Mouse (Mus musculus): ENCODE measurements at regions not wholly inside any gene's neighbourhood (a gene's known extent, or its start where the extent isn't known, plus 50 kb on each side); places are given as distances from the start of the nearest gene placed in this dataset.
A peak's percentile ranks its signal among the peaks of the same experiment; 100 is the strongest.

- ChIA-PET CTCF (interaction anchor here (0.9 kb wide), 1 partner anchor 19 kb away, joined by 3 read pairs; no protein-coding TSS in a partner anchor), POLR2A (no interaction called here)
- in situ Hi-C loops (cut with MboI; ENCODE audit: low pct_unique_long_range_greater_than_20kb) = no loop called here
- no peak for TF ChIP-seq CTCF (IDR thresholded peaks at IDR 0.05)
- DNase-seq (ENCODE audit: low read depth, low spot score) = no peak
- peaks cover 15% of the 10 kb centered on the region for H3K27me3 ChIP-seq
- ATAC-seq = no peak
Measured at GRCm38 (mm10) chr9:50395543-50395942, 50.8 kb upstream of the Rpl10-ps3 start.

- in situ Hi-C loops (cut with MboI; ENCODE audit: low pct_unique_long_range_greater_than_20kb) = no loop called here
- H3K27me3 ChIP-seq = peaks cover 15% of the 10 kb centered on the region
- ATAC-seq = no peak
- DNase-seq (ENCODE audit: low read depth, low spot score) = no peak
- CTCF ChIA-PET = no interaction called here
- TF ChIP-seq CTCF (IDR thresholded peaks at IDR 0.05) = no peak
- POLR2A ChIA-PET = no interaction called here
Measured at GRCm38 (mm10) chr9:50396051-50396450, 51.3 kb upstream of the Rpl10-ps3 start.

- ChIA-PET CTCF (no interaction called here), POLR2A (no interaction called here)
- peaks cover 17% of the 10 kb centered on the region for H3K27me3 ChIP-seq
- DNase-seq (ENCODE audit: low read depth, low spot score) (no peak), ATAC-seq (no peak)
- in situ Hi-C loops (cut with MboI; ENCODE audit: low pct_unique_long_range_greater_than_20kb) = no loop called here
- no peak for TF ChIP-seq CTCF (IDR thresholded peaks at IDR 0.05)
Measured at GRCm38 (mm10) chr9:50408396-50408795, 63.6 kb upstream of the Rpl10-ps3 start.

DNA sequence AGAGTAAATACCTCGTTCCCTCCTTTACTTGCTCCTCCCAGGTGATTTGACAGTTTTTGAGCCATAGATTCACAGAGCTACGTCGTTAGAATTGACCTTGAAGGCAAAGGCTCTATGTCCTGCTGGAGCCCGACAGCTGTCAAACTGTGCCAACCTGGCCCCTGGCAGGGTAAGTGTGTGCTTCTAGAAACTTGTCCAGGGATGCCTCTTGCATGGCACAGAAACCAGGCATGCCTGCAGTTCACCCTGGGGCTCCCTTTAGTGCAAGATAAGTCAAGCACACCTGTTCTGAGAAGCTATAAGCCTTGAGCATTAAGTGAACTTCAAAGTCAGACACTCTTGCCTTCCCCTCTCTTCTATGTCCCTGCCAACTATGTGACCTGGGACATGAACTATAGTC, 64.1 kb upstream of the Rpl10-ps3 start:
- no peak for TF ChIP-seq CTCF (IDR thresholded peaks at IDR 0.05)
- CTCF ChIA-PET = no interaction called here
- POLR2A ChIA-PET = no interaction called here
- ATAC-seq (no peak), DNase-seq (ENCODE audit: low read depth, low spot score) (no peak)
- peaks cover 17% of the 10 kb centered on the region for H3K27me3 ChIP-seq
- in situ Hi-C loops (cut with MboI; ENCODE audit: low pct_unique_long_range_greater_than_20kb) = no loop called here

- in situ Hi-C loops (cut with MboI; ENCODE audit: low pct_unique_long_range_greater_than_20kb) = no loop called here
- DNase-seq (ENCODE audit: low read depth, low spot score) = no peak
- TF ChIP-seq CTCF (IDR thresholded peaks at IDR 0.05) = no peak
- CTCF ChIA-PET = interaction anchor here (0.6 kb wide), 1 partner anchor 867 kb away, joined by 3 read pairs; no protein-coding TSS in a partner anchor
- POLR2A ChIA-PET = no interaction called here
- no peak for ATAC-seq
- H3K27me3 ChIP-seq = peaks cover 14% of the 10 kb centered on the region
Measured at GRCm38 (mm10) chr9:50412986-50413385, 68.2 kb upstream of the Rpl10-ps3 start.

- peaks cover 12% of the 10 kb centered on the region for H3K27me3 ChIP-seq
- ATAC-seq = no peak
- ChIA-PET CTCF (interaction anchor here (1.3 kb wide), 1 partner anchor 24 kb away, joined by 3 read pairs; no protein-coding TSS in a partner anchor), POLR2A (no interaction called here)
- no peak for DNase-seq (ENCODE audit: low read depth, low spot score)
- TF ChIP-seq CTCF (IDR thresholded peaks at IDR 0.05) = no peak
- in situ Hi-C loops (cut with MboI; ENCODE audit: low pct_unique_long_range_greater_than_20kb) = no loop called here
Measured at GRCm38 (mm10) chr9:50413514-50414335, 69.0 kb upstream of the Rpl10-ps3 start.

DNA sequence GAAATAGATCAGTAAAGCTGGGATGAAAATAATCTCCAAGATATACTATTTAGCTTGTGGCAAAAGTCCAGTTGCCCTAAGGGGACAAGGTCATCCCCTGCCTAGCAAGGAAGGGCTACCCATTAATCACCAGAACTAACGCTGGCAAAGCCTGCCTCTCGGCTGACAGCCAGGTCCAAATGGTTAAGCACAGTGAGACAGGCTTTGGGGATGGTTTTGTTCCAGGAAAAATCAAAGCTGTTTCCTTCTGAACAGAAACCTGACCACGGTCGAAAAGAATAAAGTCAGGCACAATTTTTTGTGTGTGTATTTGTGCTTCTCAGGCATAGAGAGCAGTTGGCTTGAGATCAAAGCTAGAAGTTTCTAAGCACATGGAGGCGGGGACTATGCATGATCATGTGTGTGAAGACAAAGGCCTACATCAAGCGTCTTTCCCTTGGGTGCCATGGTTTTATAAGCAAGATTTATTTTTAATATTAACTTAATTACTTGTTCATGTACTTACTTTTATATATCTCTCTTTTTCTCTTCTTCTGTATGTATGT, 70.1 kb upstream of the Rpl10-ps3 start:
- ATAC-seq = no peak
- no peak for TF ChIP-seq CTCF (IDR thresholded peaks at IDR 0.05)

GRCm38 (mm10) chr9:50416677-50417076, 71.9 kb upstream of the Rpl10-ps3 start:
- ATAC-seq = no peak
- ChIA-PET CTCF (interaction anchor here (1.2 to 1.5 kb wide), 2 partner anchors 12 to 85 kb away, joined by 3 read pairs; no protein-coding TSS in a partner anchor), POLR2A (no interaction called here)
- peaks cover 3% of the 10 kb centered on the region for H3K27me3 ChIP-seq
- DNase-seq (ENCODE audit: low read depth, low spot score) = no peak
- in situ Hi-C loops (cut with MboI; ENCODE audit: low pct_unique_long_range_greater_than_20kb) = no loop called here
- no peak for TF ChIP-seq CTCF (IDR thresholded peaks at IDR 0.05)

More for the DNA sequence above, 70.1 kb upstream of the Rpl10-ps3 start:
- H3K27me3 ChIP-seq = peaks cover 3% of the 10 kb centered on the region
- in situ Hi-C loops (cut with MboI; ENCODE audit: low pct_unique_long_range_greater_than_20kb) = no loop called here
- no peak for DNase-seq (ENCODE audit: low read depth, low spot score)
- ChIA-PET POLR2A (no interaction called here), CTCF (interaction anchor here (0.9 to 1.3 kb wide), 2 partner anchors 20 to 23 kb away, joined by 3 read pairs; no protein-coding TSS in a partner anchor)

DNA sequence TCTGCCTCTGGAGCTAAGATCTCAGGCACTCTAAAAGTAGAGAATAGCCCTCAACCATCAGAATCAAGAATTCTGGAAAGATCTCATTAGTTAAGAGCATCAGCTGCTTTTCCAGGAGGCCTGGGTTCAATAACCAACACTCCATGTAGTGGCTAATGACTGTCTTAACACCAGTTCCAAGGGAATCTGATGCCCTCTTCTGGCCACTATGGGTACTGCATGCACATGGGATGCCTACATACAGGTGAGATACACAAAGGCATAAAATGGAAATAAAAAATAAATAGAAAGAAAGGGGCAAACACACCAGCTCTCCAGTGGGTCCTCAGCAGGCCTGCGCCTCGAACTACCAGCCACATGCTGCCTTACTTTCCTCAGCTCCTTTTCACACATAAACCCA, 73.3 kb upstream of the Plet1 start:
- CTCF ChIA-PET = interaction anchor here (0.9 to 1.4 kb wide), 4 partner anchors 12 to 916 kb away, joined by 3 to 4 read pairs (median 3); no protein-coding TSS in a partner anchor
- POLR2A ChIA-PET = interaction anchor here (0.9 kb wide), 1 partner anchor 104 kb away, joined by 10 read pairs; no protein-coding TSS in a partner anchor
- H3K27me3 ChIP-seq = no peaks in the 10 kb centered on the region
- DNase-seq (ENCODE audit: low read depth, low spot score) (no peak), ATAC-seq (no peak)
- in situ Hi-C loops (cut with MboI; ENCODE audit: low pct_unique_long_range_greater_than_20kb) = no loop called here
- peak; percentile 66 for TF ChIP-seq CTCF (IDR thresholded peaks at IDR 0.05)

- no peak for ATAC-seq
- ChIA-PET CTCF (interaction anchor here (1.3 to 1.4 kb wide), 2 partner anchors 11 to 27 kb away, joined by 3 to 4 read pairs; no protein-coding TSS in a partner anchor), POLR2A (no interaction called here)
- in situ Hi-C loops (cut with MboI; ENCODE audit: low pct_unique_long_range_greater_than_20kb) = no loop called here
- TF ChIP-seq CTCF (IDR thresholded peaks at IDR 0.05) = no peak
- H3K27me3 ChIP-seq = no peaks in the 10 kb centered on the region
- no peak for DNase-seq (ENCODE audit: low read depth, low spot score)
Measured at GRCm38 (mm10) chr9:50421572-50422285, 72.6 kb upstream of the Plet1 start.
